Mouse (Mus musculus): Measurements from ENCODE around the gene Pgrmc2. TPM values are rescaled to one million over a fixed set of nuclear protein-coding genes. Genes with fewer than 3 reads are reported as not detected.

The Pgrmc2 gene
- total RNA-seq, 2 experiments from 2014 or later = 14.9 to 18.2 TPM

Other genes with a start within 250 kb of the Pgrmc2 start
- 10 to 100 TPM; 15.2 to 18.1 TPM for gene Mfsd8, start 236.2 kb downstream of the Pgrmc2 start, total RNA-seq (2021)
- gene Abhd18, start 236.1 kb downstream of the Pgrmc2 start, total RNA-seq (2021) = 10 to 100 TPM; 17.0 to 24.5 TPM
- gene 1700034I23Rik, start 180.5 kb downstream of the Pgrmc2 start, total RNA-seq (2021) = under 1 TPM; 0.11 to 0.15 TPM
- 10 to 100 TPM; 60.3 to 69.2 TPM for gene Larp1b, start 133.2 kb downstream of the Pgrmc2 start, total RNA-seq (2021)

Measured in gastrocnemius, postnatal 25 days (tissue).